Mouse (Mus musculus) heart, postnatal 0 days (tissue): ENCODE data around the gene Ccdc84.

Experiments
- CTCF ChIP-seq: IDR thresholded peaks from 2 replicates; pipeline ENCODE4 v1.5.1; 2016; ENCODE audit warnings: antibody characterized with exemption, control low read depth, low read depth
- EP300 ChIP-seq: IDR thresholded peaks from 2 replicates; pipeline ENCODE4 v1.6.1; 2016; ENCODE audit warnings: antibody characterized with exemption, low read depth

DNA sequence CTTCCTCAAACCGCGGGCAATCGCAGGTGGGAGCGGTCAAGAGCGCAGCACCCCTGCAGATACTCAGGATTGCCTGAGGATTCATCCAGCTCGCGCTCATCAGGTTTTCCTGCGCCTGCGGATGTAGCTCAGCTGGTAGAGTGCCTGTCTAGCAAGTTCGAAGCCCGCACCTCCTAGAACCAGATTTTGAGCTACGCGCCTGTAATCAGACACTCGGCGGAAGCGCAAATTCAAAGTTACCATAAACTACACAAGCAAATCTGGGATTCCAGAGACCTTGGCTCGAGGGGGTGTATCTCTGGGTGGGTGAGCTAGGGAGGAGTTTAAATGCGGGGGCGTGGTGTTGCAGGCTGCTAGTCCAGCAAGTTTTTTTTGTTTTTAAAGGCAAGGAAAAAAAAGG lies 22.6 kb upstream of the Ccdc84 start, which contains the start of gene Foxr1:
- no peak for TF ChIP-seq CTCF
- no peak for TF ChIP-seq EP300
